Comparison of ENCODE assay signal across 21 mouse cellular contexts in the genomic region with DNA sequence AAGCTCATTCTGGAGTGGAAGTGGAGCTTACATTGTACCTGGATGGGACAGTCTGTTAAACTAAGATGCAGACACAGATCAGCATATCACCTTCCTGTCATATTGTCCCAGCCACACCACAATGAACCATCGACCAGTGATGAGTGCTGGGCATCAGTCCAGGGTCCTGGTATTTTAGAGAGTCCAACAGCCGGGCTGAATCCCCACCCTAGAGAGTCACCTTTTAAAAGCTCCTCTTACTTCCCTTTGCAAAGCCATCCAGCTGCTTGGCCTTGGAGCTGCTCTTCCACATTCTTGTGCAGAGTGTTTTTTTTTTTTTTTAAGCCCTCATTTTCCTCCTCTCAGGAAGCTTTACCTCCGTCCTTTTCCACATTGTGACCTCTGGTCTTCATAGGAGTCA. TPM values are rescaled to one million over a fixed set of nuclear protein-coding genes. Genes with fewer than 3 reads are reported as not detected.
A peak's percentile ranks its signal among the peaks of the same experiment; 100 is the strongest.
DNase-seq lines count a peak whose midpoint lies in the region; ATAC-seq and TF ChIP-seq lines count a peak whose summit lies in the region.
"Had no signal": no experiment of that assay in that cellular context is flagged by ENCODE, and none has a peak within 500 bp of the region (broad histone marks: within the 10 kb centered on the region; RNA-seq: fewer than 3 reads in every experiment).

No protein-coding gene starts in this region.

- H3K4me2 ChIP-seq in liver, postnatal 0 days (ENCODE audit: low read depth, low read length): no peak overlapping the region
- no peak overlapping the region for H3K4me2 ChIP-seq in liver, embryonic 11.5 days
- no peak overlapping the region for H3K4me2 ChIP-seq in stomach, embryonic 16.5 days (ENCODE audit: low read depth, low read length)
- H3K4me2 ChIP-seq: embryonic facial prominence, embryonic 15.5 days; forebrain, embryonic 12.5 days; midbrain, embryonic 11.5 days; neural tube, embryonic 15.5 days had no signal

- WGBS in liver, postnatal 0 days (ENCODE audit: insufficient replicate concordance): 57% methylated on average over 3 of the region's 3 CpGs
- WGBS in liver, embryonic 11.5 days: 61% methylated on average over 3 of the region's 3 CpGs
- 23% methylated on average over 3 of the region's 3 CpGs for WGBS in stomach, embryonic 16.5 days

- intact Hi-C loops in gastrocnemius, adult 2 months (cut with DNase I): loop anchor here (5.0 kb wide), 1 partner anchor 37 kb away; no protein-coding TSS in a partner anchor
- intact Hi-C loops in gastrocnemius, postnatal 36 days (cut with DNase I): loop anchor here (5.0 kb wide), 1 partner anchor 32 kb away; the partner anchor contains the start of gene Dennd1b

- no peaks in the 10 kb centered on the region for H3K27me3 ChIP-seq in liver, postnatal 0 days (ENCODE audit: insufficient read depth, low read length)
- H3K27me3 ChIP-seq in liver, embryonic 11.5 days (replicated peaks; ENCODE audit: control insufficient read depth, insufficient read depth, low read length): no peaks in the 10 kb centered on the region
- no peaks in the 10 kb centered on the region for H3K27me3 ChIP-seq in stomach, embryonic 16.5 days (ENCODE audit: control insufficient read depth, insufficient read depth, low read length)
- H3K27me3 ChIP-seq: embryonic facial prominence, embryonic 15.5 days; forebrain, embryonic 12.5 days; neural tube, embryonic 15.5 days had no signal

- H3K9me3 ChIP-seq in liver, postnatal 0 days (ENCODE audit: low read length): no peaks in the 10 kb centered on the region
- H3K9me3 ChIP-seq in liver, embryonic 11.5 days (ENCODE audit: control insufficient read depth, low read length): no peaks in the 10 kb centered on the region
- H3K9me3 ChIP-seq in stomach, embryonic 16.5 days (replicated peaks; ENCODE audit: control insufficient read depth, low read length): no peaks in the 10 kb centered on the region
- H3K9me3 ChIP-seq: embryonic facial prominence, embryonic 15.5 days; forebrain, embryonic 12.5 days; neural tube, embryonic 15.5 days had no signal

- TF ChIP-seq EP300 in liver, postnatal 0 days (IDR thresholded peaks at IDR 0.05; ENCODE audit: low read depth): no peak

- H3K36me3 ChIP-seq in liver, postnatal 0 days (replicated peaks; ENCODE audit: insufficient read depth, low read length): no peaks in the 10 kb centered on the region
- no peaks in the 10 kb centered on the region for H3K36me3 ChIP-seq in liver, embryonic 11.5 days (ENCODE audit: control insufficient read depth, insufficient read depth, low read length)
- no peaks in the 10 kb centered on the region for H3K36me3 ChIP-seq in stomach, embryonic 16.5 days (ENCODE audit: control insufficient read depth, insufficient read depth, low read length)
- H3K36me3 ChIP-seq: embryonic facial prominence, embryonic 15.5 days; forebrain, embryonic 12.5 days; neural tube, embryonic 15.5 days had no signal

- peaks cover 10% of the 10 kb centered on the region for H3K4me1 ChIP-seq in liver, postnatal 0 days (ENCODE audit: insufficient read depth)
- H3K4me1 ChIP-seq in liver, embryonic 11.5 days (replicated peaks; ENCODE audit: control insufficient read depth, insufficient read depth, low read length): peaks cover 7% of the 10 kb centered on the region; the same call in 1 of the 2 replicates
- H3K4me1 ChIP-seq in stomach, embryonic 16.5 days (ENCODE audit: control insufficient read depth, insufficient read depth, low read length): peaks cover 27% of the 10 kb centered on the region
- H3K4me1 ChIP-seq: forebrain, embryonic 12.5 days; neural tube, embryonic 15.5 days had no signal

- DNase-seq in gastrocnemius, adult 2 months: no peak
- DNase-seq in gastrocnemius, postnatal 36 days: no peak
- peak; percentile 17 for DNase-seq in liver, postnatal 0 days
- DNase-seq in liver, embryonic 11.5 days (ENCODE audit: low spot score): no peak
- DNase-seq in NIH3T3 (ENCODE audit: low read depth): peak; percentile 14
- DNase-seq in thymus, postnatal 14 days: no peak
- DNase-seq: cerebellum, adult 11-12 months; cerebellum, postnatal 36 days; heart, postnatal 36 days; kidney, adult 18-20 months; kidney, postnatal 25 days; liver; lung, postnatal 4 days; thymus, postnatal 36 days had no signal

- H3K9ac ChIP-seq in liver, postnatal 0 days (replicated peaks): no peak overlapping the region
- no peak overlapping the region for H3K9ac ChIP-seq in liver, embryonic 11.5 days (ENCODE audit: low read depth, low read length)
- H3K9ac ChIP-seq in stomach, embryonic 16.5 days (ENCODE audit: low read length): no peak overlapping the region
- H3K9ac ChIP-seq: embryonic facial prominence, embryonic 15.5 days; forebrain, embryonic 12.5 days; neural tube, embryonic 15.5 days had no signal

- ATAC-seq in liver, postnatal 0 days: no peak
- no peak for ATAC-seq in liver, embryonic 11.5 days (replicated peaks; ENCODE audit: low FRiP score)
- no peak for ATAC-seq in stomach, embryonic 16.5 days (ENCODE audit: insufficient read depth, low FRiP score)
- ATAC-seq: activated CD4-positive, CD25-positive, alpha-beta regulatory T cell, adult 4 months; hindbrain, postnatal 0 days had no signal

- peak overlapping the region; percentile 64; the same call in 1 of the 2 replicates for H3K27ac ChIP-seq in gastrocnemius, adult 2 months
- peak overlapping the region; percentile 92 for H3K27ac ChIP-seq in liver, postnatal 0 days (ENCODE audit: low read depth)
- H3K27ac ChIP-seq in liver, embryonic 11.5 days (ENCODE audit: low read depth, low read length): no peak overlapping the region
- peak overlapping the region; percentile 87; the same call in 1 of the 2 replicates for H3K27ac ChIP-seq in stomach, embryonic 16.5 days (ENCODE audit: low read length)
- H3K27ac ChIP-seq: embryonic facial prominence, embryonic 15.5 days; forebrain, embryonic 12.5 days; hindbrain, postnatal 0 days; neural tube, embryonic 15.5 days had no signal

- TF ChIP-seq CTCF in gastrocnemius, adult 2 months (IDR thresholded peaks at IDR 0.05): no peak
- no peak for TF ChIP-seq CTCF in liver, postnatal 0 days (IDR thresholded peaks at IDR 0.05; ENCODE audit: low read depth)

- no peak overlapping the region for H3K4me3 ChIP-seq in gastrocnemius, adult 2 months
- no peak overlapping the region for H3K4me3 ChIP-seq in liver, postnatal 0 days (ENCODE audit: low read depth, low read length)
- no peak overlapping the region for H3K4me3 ChIP-seq in liver, embryonic 11.5 days (ENCODE audit: low read depth, low read length)
- no peak overlapping the region for H3K4me3 ChIP-seq in stomach, embryonic 16.5 days (replicated peaks; ENCODE audit: low read length)
- H3K4me3 ChIP-seq: embryonic facial prominence, embryonic 15.5 days; forebrain, embryonic 12.5 days; neural tube, embryonic 15.5 days had no signal

RNA-seq across cellular contexts. Expression of gene Dennd1b, which starts 33.2 kb away (rescaled TPM):
- 10 to 100 TPM; 20.4 to 22.8 TPM for total RNA-seq in gastrocnemius, adult 2 months (2021)
- total RNA-seq in gastrocnemius, postnatal 36 days (2021): 10 to 100 TPM; 18.5 to 20.1 TPM
- 6.5 and 8.4 TPM in 2 replicates for polyA plus RNA-seq in liver, postnatal 0 days (2015; fragmentation: Nextera tagmentation; extraction: Ambion mirVana)
- polyA plus RNA-seq in liver, embryonic 11.5 days (2014; fragmentation: Nextera tagmentation; extraction: Ambion mirVana): 5.4 and 8.0 TPM in 2 replicates
- 5.7 and 7.1 TPM in 2 replicates for polyA plus RNA-seq in stomach, embryonic 16.5 days (2015; fragmentation: Nextera tagmentation; extraction: Ambion mirVana)

Comparison
In these comparisons a context has a peak if more than half of its experiments do, and no peak if none do; other contexts are left out.
1. DNase-seq: peak in liver, postnatal 0 days (single experiment) and NIH3T3 (single experiment); none in gastrocnemius, adult 2 months (single experiment), gastrocnemius, postnatal 36 days (0 of 2), liver, embryonic 11.5 days (single experiment) and thymus, postnatal 14 days (single experiment).